Mouse (Mus musculus) cerebellum, postnatal 4 days (tissue): ENCODE measurements around the gene Mex3d.
A peak's percentile ranks its signal among the peaks of the same experiment; 100 is the strongest.

Experiments
- DNase-seq, 2 experiments: peaks; one replicate each; pipeline ENCODE4 v3.0.0; 2022; ENCODE audit warnings: low spot score in 2 of 2, mixed read lengths in 1 of 2

The Mex3d gene

GRCm38 (mm10) chr10:80386735-80387471, 556 bp downstream of the Mex3d start:
- no peak for DNase-seq

GRCm38 (mm10) chr10:80385811-80386734, 1.4 kb downstream of the Mex3d start:
- peak in 1 of 2 experiments; percentile 61 for DNase-seq

- peak in 1 of 2 experiments; percentile 71 for DNase-seq
Measured at GRCm38 (mm10) chr10:80385310-80385709, 2.1 kb downstream of the Mex3d start.

GRCm38 (mm10) chr10:80384709-80385108, 2.8 kb downstream of the Mex3d start:
- DNase-seq = no peak

- no peak for DNase-seq
Measured at GRCm38 (mm10) chr10:80384115-80384639, 3.3 kb downstream of the Mex3d start.

GRCm38 (mm10) chr10:80383431-80383830, 4.0 kb downstream of the Mex3d start:
- no peak for DNase-seq

GRCm38 (mm10) chr10:80382641-80383365, 4.7 kb downstream of the Mex3d start:
- no peak for DNase-seq

GRCm38 (mm10) chr10:80377716-80378115, 9.7 kb downstream of the Mex3d start:
- peak in 1 of 2 experiments; percentile 61 for DNase-seq

- peak; percentile 93 to 96 for DNase-seq
Measured at GRCm38 (mm10) chr10:80376160-80376559, 11.3 kb downstream of the Mex3d start.

- peak in 1 of 2 experiments; percentile 80 for DNase-seq
Measured at GRCm38 (mm10) chr10:80374063-80374462, 13.4 kb downstream of the Mex3d start.

GRCm38 (mm10) chr10:80372706-80373105, 14.8 kb downstream of the Mex3d start:
- DNase-seq = no peak

GRCm38 (mm10) chr10:80371983-80372382, 15.5 kb downstream of the Mex3d start:
- no peak for DNase-seq

GRCm38 (mm10) chr10:80371411-80371966, 16.0 kb downstream of the Mex3d start:
- DNase-seq = peak in 1 of 2 experiments; percentile 48

- DNase-seq = no peak
Measured at GRCm38 (mm10) chr10:80369995-80370747, 17.3 kb downstream of the Mex3d start.

- no peak for DNase-seq
Measured at GRCm38 (mm10) chr10:80368392-80368791, 19.1 kb downstream of the Mex3d start.

GRCm38 (mm10) chr10:80367954-80368353, 19.5 kb downstream of the Mex3d start:
- no peak for DNase-seq

- DNase-seq = no peak
Measured at GRCm38 (mm10) chr10:80365736-80366135, 21.7 kb downstream of the Mex3d start.

- DNase-seq = no peak
Measured at GRCm38 (mm10) chr10:80363734-80364133, 23.7 kb downstream of the Mex3d start.

GRCm38 (mm10) chr10:80357994-80358639, 29.3 kb downstream of the Mex3d start:
- no peak for DNase-seq

- no peak for DNase-seq
Measured at GRCm38 (mm10) chr10:80357336-80357735, 30.1 kb downstream of the Mex3d start.
